Mouse (Mus musculus) myocyte (in vitro differentiated cells): ENCODE measurements around the gene Tbp. TPM values are rescaled to one million over a fixed set of nuclear protein-coding genes. Genes with fewer than 3 reads are reported as not detected.

Experiments
- H3K27me3 ChIP-seq: one replicate; pipeline ENCODE4 v1.6.1; 2011; ENCODE audit not compliant: control insufficient read depth, insufficient read depth, insufficient read length
- H3K36me3 ChIP-seq: one replicate; pipeline ENCODE4 v1.6.1; 2011; ENCODE audit not compliant: control insufficient read depth, insufficient read depth
- H3K4me2 ChIP-seq: one replicate; pipeline ENCODE4 v1.6.1; 2011; ENCODE audit warnings: low read depth, control low read depth
- H3K4me3 ChIP-seq: one replicate; pipeline ENCODE4 v1.5.1; 2011; ENCODE audit warnings: mild to moderate bottlenecking, control low read depth, moderate library complexity
- H3K79me2 ChIP-seq: one replicate; pipeline ENCODE4 v1.6.1; 2011; ENCODE audit not compliant: control insufficient read depth, insufficient read depth
- H3ac ChIP-seq: one replicate; pipeline ENCODE4 v1.6.1; 2011; ENCODE audit not compliant: control insufficient read depth, insufficient read length
- CEBPB ChIP-seq: IDR thresholded peaks from 2 replicates; pipeline ENCODE4 v1.6.1; 2011; ENCODE audit warnings: mild to moderate bottlenecking, moderate library complexity; ENCODE audit not compliant: poor library complexity, insufficient read depth, severe bottlenecking
- E2F4 ChIP-seq: IDR thresholded peaks from one replicate; pipeline ENCODE4 v1.6.1; 2011; ENCODE audit warnings: mild to moderate bottlenecking, control low read depth, moderate library complexity; ENCODE audit not compliant: insufficient read depth
- MAX ChIP-seq: IDR thresholded peaks from one replicate; pipeline ENCODE4 v1.6.1; 2011; ENCODE audit warnings: low read depth, mild to moderate bottlenecking, control low read depth
- MYOD1 ChIP-seq, 3 experiments: IDR thresholded peaks; one replicate each; pipeline ENCODE4 v1.6.1; 2011; ENCODE audit warnings: control low read depth in 2 of 3, low read depth in 2 of 3, mild to moderate bottlenecking in 2 of 3, moderate library complexity in 1 of 3; ENCODE audit not compliant: insufficient read length in 2 of 3, control insufficient read depth in 1 of 3
- MYOG ChIP-seq, 3 experiments: IDR thresholded peaks; one replicate each; pipeline ENCODE4 v1.6.1; 2011; ENCODE audit warnings: control low read depth in 2 of 3, low read depth in 2 of 3, mild to moderate bottlenecking in 2 of 3; ENCODE audit not compliant: insufficient read length in 2 of 3, control insufficient read depth in 1 of 3, insufficient read depth in 1 of 3
- POLR2A ChIP-seq: IDR thresholded peaks from one replicate; pipeline ENCODE4 v1.6.1; 2011; ENCODE audit warnings: low read depth, mild to moderate bottlenecking, control low read depth, moderate library complexity; ENCODE audit not compliant: insufficient read length
- POLR2AphosphoS2 ChIP-seq: IDR thresholded peaks from one replicate; pipeline ENCODE4 v1.6.1; 2011; ENCODE audit warnings: low read depth, control low read depth; ENCODE audit not compliant: insufficient read length
- REST ChIP-seq: IDR thresholded peaks from one replicate; pipeline ENCODE4 v1.6.1; 2011; ENCODE audit warnings: mild to moderate bottlenecking, control low read depth, moderate library complexity; ENCODE audit not compliant: insufficient read depth, insufficient read length
- SRF ChIP-seq: IDR thresholded peaks from one replicate; pipeline ENCODE4 v1.6.1; 2011; ENCODE audit warnings: low read depth; ENCODE audit not compliant: control insufficient read depth, insufficient read length
- TCF12 ChIP-seq: IDR thresholded peaks from one replicate; pipeline ENCODE4 v1.6.1; 2011; ENCODE audit warnings: mild to moderate bottlenecking, control low read depth; ENCODE audit not compliant: poor library complexity, insufficient read depth, severe bottlenecking
- TCF3 ChIP-seq: IDR thresholded peaks from one replicate; pipeline ENCODE4 v1.6.1; 2011; ENCODE audit warnings: low read depth, control low read depth; ENCODE audit not compliant: insufficient read length
- USF1 ChIP-seq: IDR thresholded peaks from one replicate; pipeline ENCODE4 v1.6.1; 2011; ENCODE audit warnings: low read depth, mild to moderate bottlenecking, control low read depth, moderate library complexity
- polyA plus RNA-seq: library from polyadenylated mRNA; unstranded; fragments of >200 nt; fragmentation: generic; extraction: Trizol; gene quantifications from one replicate; pipeline ENCODE4 v1.2.1, GENCODE M21; 2012; ENCODE audit warnings: missing spikeins

The Tbp gene
- polyA plus RNA-seq, 1 experiment = 12.2 TPM

GRCm38 (mm10) chr17:15577291-15577694 lies 77.6 kb downstream of the Tbp start:
- H3K36me3 ChIP-seq = no peaks in the 10 kb centered on the region
- TF ChIP-seq MYOD1 (IDR thresholded peaks at IDR 0.05; ENCODE audit: control insufficient read depth in 1 of 3, insufficient read length in 2 of 3, low read depth in 2 of 3) = no peak
- no peak for TF ChIP-seq MYOG (IDR thresholded peaks at IDR 0.05; ENCODE audit: control insufficient read depth in 1 of 3, insufficient read depth in 1 of 3, insufficient read length in 2 of 3, low read depth in 2 of 3)
- no peak for TF ChIP-seq TCF12
- TF ChIP-seq CEBPB = no peak
- no peak for TF ChIP-seq SRF
- TF ChIP-seq POLR2AphosphoS2 = no peak
- no peak for TF ChIP-seq USF1
- TF ChIP-seq POLR2A = no peak
- TF ChIP-seq TCF3 = no peak
- TF ChIP-seq E2F4 = no peak
- no peak for TF ChIP-seq MAX
- TF ChIP-seq REST = no peak
- H3K4me3 ChIP-seq = no peak overlapping the region
- H3K79me2 ChIP-seq = no peaks in the 10 kb centered on the region
- H3K4me2 ChIP-seq = no peak overlapping the region
- no peak overlapping the region for H3ac ChIP-seq
- no peaks in the 10 kb centered on the region for H3K27me3 ChIP-seq

Other genes starting within 250 kb of the Tbp start
- 13.3 TPM for gene Dll1, start 123.0 kb upstream of the Tbp start, polyA plus RNA-seq
- gene Fam120b, start 103.7 kb upstream of the Tbp start, polyA plus RNA-seq = 8.8 TPM
- gene Psmb1, start 137 bp upstream of the Tbp start, polyA plus RNA-seq = 220 TPM
- gene Pdcd2, start 27.4 kb downstream of the Tbp start, polyA plus RNA-seq = 43.4 TPM
- gene Prdm9, start 64.5 kb downstream of the Tbp start, polyA plus RNA-seq = 1.2 TPM
- 4.6 TPM for gene Chd1, start 205.1 kb downstream of the Tbp start, polyA plus RNA-seq